Mouse (Mus musculus) heart, adult 11 months (tissue): Measurements from ENCODE around the gene Bsg.

Source experiments
- DNase-seq: peaks from one replicate; pipeline ENCODE4 v3.0.0; 2022

The Bsg gene

GRCm38 (mm10) chr10:79704065-79704969, at the start of gene Bsg:
Bsg (plus strand) TSS chr10:79704491.
- peak; percentile 100 for DNase-seq

GRCm38 (mm10) chr10:79654946-79655395, 49.3 kb upstream of the Bsg start:
- DNase-seq: no peak

DNA sequence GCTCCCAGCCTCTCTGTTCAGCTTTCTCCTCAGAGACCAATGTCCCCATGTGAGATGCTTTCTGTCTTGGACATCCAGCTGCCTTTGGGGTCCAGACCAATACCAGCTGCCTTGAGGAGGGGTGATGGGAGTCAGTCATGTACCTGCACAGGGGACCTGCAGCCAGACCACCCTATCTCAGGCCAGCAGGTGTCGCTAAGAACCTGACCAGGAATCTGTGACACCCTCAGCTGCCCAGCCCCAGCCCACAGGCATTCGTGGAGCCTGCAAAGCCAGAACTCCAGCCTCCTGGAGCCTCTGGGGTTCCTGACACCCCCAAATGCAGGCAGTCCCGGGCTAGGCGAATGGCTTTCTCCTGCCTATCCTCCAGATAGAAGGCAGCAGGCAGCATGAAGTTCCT, 45.5 kb upstream of the Bsg start:
- no peak for DNase-seq

DNA sequence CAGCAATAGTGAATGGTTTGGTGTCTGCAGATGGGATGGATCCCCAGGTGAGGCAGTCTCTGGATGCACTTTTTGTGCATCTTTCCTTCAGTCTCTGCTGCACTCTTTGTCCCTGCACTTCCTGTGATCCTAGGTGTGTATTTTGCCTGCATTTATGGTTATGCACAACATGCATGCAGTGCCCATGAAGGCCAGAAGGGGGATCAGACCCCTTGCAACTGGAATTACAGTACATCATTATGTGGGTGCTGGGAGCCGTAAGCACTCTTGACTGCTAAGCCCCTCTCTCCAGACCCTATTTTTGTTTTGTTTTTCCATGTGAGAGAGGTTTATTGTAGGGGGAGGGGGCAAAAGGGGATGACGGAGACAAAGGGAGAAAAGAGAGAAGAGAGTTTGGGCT, 44.0 kb upstream of the Bsg start:
- DNase-seq: no peak

DNA sequence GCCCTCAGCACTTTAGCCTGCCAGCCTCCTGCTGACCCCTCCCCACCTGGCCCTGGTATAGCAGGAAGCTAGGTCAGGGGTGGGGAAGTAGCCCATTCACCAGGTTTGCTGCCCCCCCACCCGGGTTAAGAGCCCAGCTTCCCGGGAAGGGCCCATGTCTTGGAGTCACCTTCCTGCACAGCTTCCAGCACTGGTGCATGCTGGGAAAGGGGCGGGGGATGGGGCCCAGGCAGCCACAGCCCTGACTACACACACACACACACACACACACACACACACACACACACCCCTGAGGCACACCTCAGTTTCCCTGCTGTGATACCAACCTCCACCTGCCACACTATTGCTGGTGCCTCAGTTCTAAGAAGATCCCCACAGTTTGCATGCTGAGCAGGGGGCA, 42.4 kb upstream of the Bsg start:
- DNase-seq: peak; percentile 85

- peak; percentile 93 for DNase-seq
Measured at GRCm38 (mm10) chr10:79664131-79664665, 40.1 kb upstream of the Bsg start, which contains the start of gene Madcam1. Madcam1 (plus strand) TSS chr10:79664559.

- DNase-seq: peak; percentile 91
Measured at GRCm38 (mm10) chr10:79665051-79665450, 39.2 kb upstream of the Bsg start.

- DNase-seq: no peak
Measured at GRCm38 (mm10) chr10:79666493-79666892, 37.8 kb upstream of the Bsg start.

DNA sequence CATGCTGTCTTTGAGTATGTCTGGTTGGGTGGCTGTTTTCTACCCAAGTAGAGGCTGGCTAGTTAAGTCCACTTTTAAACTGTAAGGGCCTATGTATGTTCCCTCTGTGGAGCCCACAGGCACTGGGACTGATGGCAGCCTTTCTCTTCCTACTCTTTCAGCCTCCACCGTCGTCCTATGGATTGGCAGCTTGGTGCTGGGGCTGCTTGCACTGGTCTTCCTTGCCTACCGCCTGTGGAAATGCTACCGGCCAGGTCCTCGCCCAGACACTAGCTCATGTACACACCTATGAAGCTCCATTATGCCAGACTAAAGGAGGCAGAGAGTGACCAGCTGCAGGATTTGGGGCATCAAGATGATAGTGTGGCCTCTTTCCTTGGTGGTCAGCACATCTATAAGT, 36.2 kb upstream of the Bsg start:
- DNase-seq: no peak

DNA sequence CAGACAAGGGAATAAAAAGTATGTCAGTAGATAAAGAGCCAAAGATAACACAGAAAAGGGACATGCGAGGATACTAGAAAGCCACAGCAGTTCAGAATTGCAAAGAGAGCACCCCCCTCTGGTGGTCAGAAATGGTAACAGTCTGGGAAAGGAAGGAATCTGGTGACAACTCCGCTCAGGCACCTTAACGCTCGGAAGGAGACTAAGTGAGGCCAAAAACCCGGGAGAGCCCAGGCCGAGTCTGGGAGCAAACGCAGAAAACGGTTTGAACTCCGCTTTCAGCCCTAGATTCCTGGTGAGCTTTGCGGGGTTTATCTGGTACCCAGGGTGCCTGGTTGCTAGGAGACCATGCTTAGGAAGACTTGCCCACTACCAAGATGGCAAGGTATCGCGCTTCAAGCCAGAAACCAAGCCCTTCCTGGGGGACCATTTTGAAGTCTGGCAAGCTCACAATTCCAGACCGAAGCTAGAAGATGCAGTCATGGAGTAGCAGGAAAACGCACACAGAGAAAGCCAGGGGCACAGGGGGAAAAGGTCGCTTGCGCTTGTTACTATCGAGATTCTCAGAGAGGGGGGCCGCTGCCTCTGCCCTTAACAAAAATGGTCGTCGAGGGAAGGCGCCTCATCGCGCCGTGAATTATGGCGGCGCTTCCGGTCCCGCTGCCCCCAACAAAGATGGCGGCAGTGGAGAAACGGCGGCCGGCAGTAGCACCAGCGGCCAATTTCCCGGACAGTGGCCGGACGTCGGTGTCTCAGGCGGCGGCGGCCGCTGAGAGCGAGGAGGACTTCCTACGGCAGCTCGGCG, 35.3 kb upstream of the Bsg start, which contains the start of gene Tpgs1:
Gene Tpgs1 (plus strand): TSS at position 599 of the 805 bp plus-strand sequence.
- peak; percentile 99 for DNase-seq

- DNase-seq: peak; percentile 98
Measured at GRCm38 (mm10) chr10:79669576-79670057, 34.7 kb upstream of the Bsg start.

DNA sequence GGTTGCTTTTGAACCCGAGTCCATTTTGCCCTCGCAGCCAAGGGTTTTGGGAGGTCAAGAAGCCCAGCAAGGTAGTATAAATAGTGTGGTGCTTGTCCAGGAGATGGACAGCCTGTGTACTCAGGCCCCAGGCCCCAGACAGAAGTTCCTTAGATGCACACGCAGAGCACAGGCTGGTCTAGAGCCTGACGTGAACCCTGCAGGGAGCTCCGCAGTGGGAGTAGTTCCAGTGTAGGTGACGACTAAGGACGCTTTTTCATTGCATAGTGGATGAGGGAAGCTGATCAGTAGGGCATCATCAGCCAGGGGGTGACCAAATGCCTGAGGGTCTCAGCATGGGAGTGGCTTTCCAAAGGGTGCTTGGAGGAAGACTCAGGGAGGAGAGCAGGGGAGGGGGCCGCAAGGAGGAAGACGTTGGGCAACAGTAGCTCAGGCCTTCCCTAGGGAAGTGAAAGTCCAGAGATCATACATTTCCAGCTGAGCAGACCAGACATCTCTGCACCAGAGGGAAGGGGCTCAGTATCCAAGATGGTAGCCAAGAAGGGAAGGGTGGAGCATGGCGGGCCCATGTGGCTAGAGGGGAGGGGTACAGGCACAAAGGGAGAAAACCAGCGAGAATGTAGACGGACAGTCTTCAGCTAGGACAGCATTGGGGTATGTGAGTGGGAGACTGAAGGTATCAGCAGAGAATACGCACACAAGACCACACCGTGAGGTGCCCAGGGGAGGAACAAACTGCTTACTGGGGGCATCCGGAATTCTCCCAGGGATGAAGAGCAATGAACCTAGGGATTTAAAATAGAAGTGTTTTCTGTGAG, 34.0 kb upstream of the Bsg start:
- no peak for DNase-seq

DNA sequence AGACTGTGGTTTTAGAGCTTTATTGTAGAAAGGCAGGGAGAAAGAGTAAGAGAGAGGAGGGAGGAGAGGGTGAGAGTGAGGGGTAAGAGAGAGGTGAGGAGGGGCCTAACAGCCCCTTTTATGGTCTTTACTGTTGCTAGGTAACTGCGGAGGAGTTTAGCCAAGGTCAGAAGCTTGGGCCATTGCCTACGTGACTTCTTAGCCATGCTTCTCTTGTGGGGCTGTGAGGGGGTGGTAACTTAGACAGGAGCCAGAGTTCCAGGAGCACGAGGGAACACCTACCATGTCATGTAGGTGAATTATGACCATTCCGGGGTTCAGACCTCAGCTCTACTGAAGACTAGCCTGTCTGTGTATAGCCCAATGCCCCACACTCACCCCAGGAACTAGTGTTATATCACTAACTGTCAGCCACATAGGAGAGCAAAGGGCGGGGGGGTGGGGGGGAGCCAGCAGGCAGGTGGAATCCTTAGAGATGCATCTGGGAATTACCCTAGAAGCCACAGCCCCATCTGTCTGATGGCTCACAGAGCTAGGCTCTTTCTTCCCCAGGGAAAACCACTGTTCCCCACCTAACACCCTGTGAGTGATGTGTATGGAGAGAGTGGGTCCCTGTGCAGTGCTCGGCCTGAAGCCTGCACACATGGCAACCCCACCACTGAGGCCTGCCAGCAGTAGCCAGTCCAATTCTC, 32.7 kb upstream of the Bsg start:
- DNase-seq: no peak

DNA sequence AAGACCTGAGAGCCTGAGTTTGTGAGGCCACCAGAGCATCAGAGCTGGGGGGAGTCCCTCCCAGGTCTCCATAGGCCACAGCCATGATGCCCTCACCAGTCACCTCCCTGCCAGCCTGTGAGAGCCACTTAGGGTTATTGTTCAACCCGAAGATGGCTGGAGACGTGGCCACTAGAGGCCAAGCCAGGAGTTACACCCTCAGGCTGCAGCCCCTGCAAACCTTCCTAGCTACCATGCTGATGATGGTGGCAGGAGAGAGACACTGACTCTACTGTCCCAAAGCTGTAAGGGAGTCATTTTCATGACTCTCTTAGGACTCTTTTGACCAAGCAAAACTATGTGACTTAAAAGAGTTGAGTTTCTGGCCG, 32.2 kb upstream of the Bsg start:
- DNase-seq: no peak

GRCm38 (mm10) chr10:79673054-79673453, 31.2 kb upstream of the Bsg start:
- DNase-seq: no peak

DNA sequence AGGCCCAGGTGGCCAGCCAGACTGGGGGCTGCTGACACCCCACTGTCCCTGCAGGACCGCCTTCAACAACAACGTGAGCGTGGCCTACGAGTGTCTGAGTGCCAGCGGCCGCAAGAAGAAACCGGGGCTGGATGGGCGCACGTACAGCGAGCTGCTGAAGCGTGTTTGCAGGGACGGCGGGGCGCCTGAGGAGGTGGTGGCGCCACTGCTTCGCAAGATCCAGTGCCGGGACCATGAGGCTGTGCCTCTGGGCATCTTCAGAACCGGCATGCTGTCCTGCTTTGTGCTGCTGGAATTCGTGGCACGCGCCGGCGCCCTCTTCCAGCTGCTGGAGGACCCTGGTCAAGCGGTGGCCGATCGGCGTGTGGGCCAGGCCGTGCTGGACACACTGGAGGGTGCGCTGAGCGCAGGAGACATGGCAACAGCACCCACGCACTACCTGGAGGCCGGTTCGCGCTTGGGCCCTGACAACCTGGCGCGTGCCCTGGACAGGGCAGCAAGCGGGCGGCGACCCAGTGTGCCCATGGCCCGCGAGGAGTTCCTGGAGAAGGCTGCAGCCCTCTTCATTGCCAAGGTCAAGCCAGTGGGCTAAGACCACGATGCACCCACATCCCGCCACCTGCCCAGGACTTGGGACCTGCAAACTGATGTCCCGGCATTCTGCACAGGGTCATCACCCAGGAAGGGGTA, 28.8 kb upstream of the Bsg start:
- peak; percentile 91 for DNase-seq

GRCm38 (mm10) chr10:79680606-79681495, 23.4 kb upstream of the Bsg start:
- peak; percentile 98 for DNase-seq

DNA sequence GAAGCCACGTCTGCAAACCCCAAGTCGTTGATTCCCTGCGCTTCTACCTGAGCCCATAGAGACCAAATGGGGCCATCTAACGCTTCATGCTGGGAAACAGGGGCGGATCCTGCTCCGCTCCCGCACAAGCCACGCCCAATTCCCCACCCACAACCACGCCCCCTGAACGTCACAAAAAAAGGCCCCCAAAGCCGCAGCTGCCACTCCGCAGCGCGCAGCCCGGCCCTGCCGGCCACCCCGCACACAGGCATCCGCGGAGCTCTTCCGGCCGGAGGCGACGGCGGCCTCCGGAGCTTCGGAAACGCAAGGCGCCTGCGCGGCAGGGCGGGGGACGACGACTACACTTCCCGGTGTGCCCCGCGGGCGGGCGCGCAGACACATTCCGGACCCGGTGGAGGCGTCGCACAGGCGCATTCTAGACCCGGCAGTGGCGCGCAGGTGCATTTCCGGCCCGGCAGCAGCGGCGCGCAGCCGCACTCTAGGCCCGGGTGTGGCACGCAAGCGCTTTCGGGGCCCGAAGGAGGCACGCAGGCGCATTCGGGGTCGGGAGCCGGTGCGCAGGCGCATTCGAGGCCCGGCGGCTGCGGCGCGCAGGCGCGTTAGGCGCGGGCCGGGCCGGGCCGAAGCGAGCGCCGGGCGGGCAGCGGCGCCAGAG, 22.6 kb upstream of the Bsg start, which contains the start of gene Cdc34:
Gene Cdc34 (plus strand): TSS at position 605 of the 655 bp plus-strand sequence.
- peak; percentile 100 for DNase-seq

GRCm38 (mm10) chr10:79682551-79682915, 21.8 kb upstream of the Bsg start:
- peak; percentile 96 for DNase-seq
